Mouse (Mus musculus): Measurements from ENCODE around the gene Tcf20. TPM values are rescaled to one million over a fixed set of nuclear protein-coding genes. Genes with fewer than 3 reads are reported as not detected.

Tcf20 gene
- polyA plus RNA-seq, 1 experiment from 2014 or later: 14.8 TPM

GRCm38 (mm10) chr15:82763631-82764420 lies 223.8 kb downstream of the Tcf20 start, which contains the start of gene Cyp2d40:
Cyp2d40 (minus strand) TSS chr15:82764183.
- no peak for ATAC-seq (ENCODE audit: low FRiP score)
- no peak within 1 kb of the TSS for H3K9ac ChIP-seq (ENCODE audit: low read depth, low read length)
- no peak within 1 kb of the TSS for H3K4me2 ChIP-seq (replicated peaks; ENCODE audit: low read depth, low read length)
- H3K36me3 ChIP-seq (ENCODE audit: control insufficient read depth, insufficient read depth, low read length): no peaks in the 10 kb centered on the region
- no peaks in the 10 kb centered on the region for H3K9me3 ChIP-seq (ENCODE audit: control insufficient read depth, low read length)
- no peak within 1 kb of the TSS for H3K27ac ChIP-seq (ENCODE audit: low read depth, low read length)
- H3K27me3 ChIP-seq (ENCODE audit: control insufficient read depth, insufficient read depth, low read length): no peaks in the 10 kb centered on the region
- no peak within 1 kb of the TSS for H3K4me3 ChIP-seq (ENCODE audit: low read depth, low read length)
- no peak for DNase-seq (ENCODE audit: low spot score)
- no peaks in the 10 kb centered on the region for H3K4me1 ChIP-seq (replicated peaks; ENCODE audit: control insufficient read depth, insufficient read depth, low read length)
- WGBS: 91% methylated on average over 9 of the region's 9 CpGs

Other genes with a start within 250 kb of the Tcf20 start
- not detected in 2 replicates for gene Cyp2d40, start 223.7 kb downstream of the Tcf20 start, polyA plus RNA-seq (2014; fragmentation: Nextera tagmentation; extraction: Ambion mirVana)
- gene Cyp2d26, start 193.6 kb downstream of the Tcf20 start, polyA plus RNA-seq (2014; fragmentation: Nextera tagmentation; extraction: Ambion mirVana): not detected in 2 replicates
- gene Nfam1, start 45.4 kb upstream of the Tcf20 start, polyA plus RNA-seq (2014; fragmentation: Nextera tagmentation; extraction: Ambion mirVana): 2.1 and 2.3 TPM in 2 replicates
- gene Serhl, start 101.6 kb upstream of the Tcf20 start, polyA plus RNA-seq (2014; fragmentation: Nextera tagmentation; extraction: Ambion mirVana): 40.2 and 42.6 TPM in 2 replicates
- gene Rrp7a, start 134.9 kb upstream of the Tcf20 start, polyA plus RNA-seq (2014; fragmentation: Nextera tagmentation; extraction: Ambion mirVana): 54.6 and 63.4 TPM in 2 replicates
- gene Poldip3, start 161.5 kb upstream of the Tcf20 start, polyA plus RNA-seq (2014; fragmentation: Nextera tagmentation; extraction: Ambion mirVana): 162 and 163 TPM in 2 replicates
- 182 and 205 TPM in 2 replicates for gene Cyb5r3, start 184.7 kb upstream of the Tcf20 start, polyA plus RNA-seq (2014; fragmentation: Nextera tagmentation; extraction: Ambion mirVana)

All from hindbrain, embryonic 11.5 days (tissue).